Mouse (Mus musculus) limb, embryonic 15.5 days (tissue): ENCODE data around the gene Rrnad1. TPM values are rescaled to one million over a fixed set of nuclear protein-coding genes. Genes with fewer than 3 reads are reported as not detected.
"Not testable (repeated sequence)": the region's sequence is repeated elsewhere in the genome, so short reads cannot be mapped to it uniquely, and the experiment has no call there.

Experiments
- ATAC-seq: fragments of 200-750 bp; cut with Nextera tagmentation; 2 replicates; pipeline ENCODE4 v1.8.0; 2017; ENCODE audit warnings: low read depth, moderate TSS enrichment; ENCODE audit not compliant: insufficient number of reproducible peaks, low FRiP score, low TSS enrichment
- H3K27ac ChIP-seq: fragments of 300-500 bp; sonication (generic); 2 replicates; pipeline ENCODE4 v1.5.1; 2015; ENCODE audit warnings: moderate library complexity, mild to moderate bottlenecking, inconsistent platforms
- H3K27me3 ChIP-seq: fragments of 300-500 bp; sonication (generic); 2 replicates; pipeline ENCODE4 v1.6.1; 2015; ENCODE audit warnings: inconsistent platforms
- H3K36me3 ChIP-seq: fragments of 300-500 bp; sonication (generic); 2 replicates; pipeline ENCODE4 v1.6.1; 2015; ENCODE audit warnings: inconsistent platforms
- H3K4me1 ChIP-seq: fragments of 300-500 bp; sonication (generic); 2 replicates; pipeline ENCODE4 v1.6.1; 2015; ENCODE audit warnings: inconsistent platforms
- H3K4me2 ChIP-seq: fragments of 300-500 bp; sonication (generic); 2 replicates; pipeline ENCODE4 v1.6.1; 2015; ENCODE audit warnings: mild to moderate bottlenecking, inconsistent platforms
- H3K4me3 ChIP-seq: fragments of 300-500 bp; sonication (generic); 2 replicates; pipeline ENCODE4 v1.5.1; 2015; ENCODE audit warnings: mild to moderate bottlenecking, inconsistent platforms
- H3K9ac ChIP-seq: fragments of 300-500 bp; sonication (generic); 2 replicates; pipeline ENCODE4 v1.6.1; 2015; ENCODE audit warnings: inconsistent platforms
- H3K9me3 ChIP-seq: fragments of 300-500 bp; sonication (generic); 2 replicates; pipeline ENCODE4 v1.6.1; 2016; ENCODE audit warnings: inconsistent platforms
- WGBS: fragments of 180-500 bp; shearing (Covaris S2); methylation state at CpG from one replicate; pipeline ENCODE4 v1.1.7; 2015; 5-methylcytosine and 5-hydroxymethylcytosine counted together
- polyA plus RNA-seq: library from polyadenylated mRNA; unstranded; fragments of >200 nt; fragmentation: Nextera tagmentation; extraction: Ambion mirVana; gene quantifications from 2 replicates; pipeline ENCODE4 v1.2.1, GENCODE M21; 2015

Rrnad1 gene
- polyA plus RNA-seq, 1 experiment from 2014 or later, result 18.5 TPM

DNA sequence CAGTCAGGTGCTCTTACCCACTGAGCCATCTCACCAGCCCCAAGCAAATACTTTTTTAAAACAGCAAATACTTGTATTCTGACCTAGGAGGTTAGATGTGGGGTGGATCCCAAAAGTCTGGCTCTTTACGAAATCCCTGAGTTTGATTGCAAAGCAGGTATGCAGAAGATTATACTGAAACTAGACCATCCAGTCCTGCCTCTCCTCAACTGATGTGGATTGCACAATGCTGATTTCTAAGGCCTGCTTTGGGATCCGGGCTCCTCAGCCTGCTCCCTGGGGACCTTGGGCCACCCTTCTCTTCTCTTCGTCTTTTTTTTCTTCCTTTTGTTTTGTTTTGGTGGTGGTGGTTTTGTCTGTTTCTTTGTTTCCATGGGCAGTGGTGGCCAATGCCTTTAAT, 39.0 kb downstream of the Rrnad1 start:
- WGBS, result 73% methylated on average over 3 of the region's 3 CpGs
- no peaks in the 10 kb centered on the region for H3K9me3 ChIP-seq
- H3K4me2 ChIP-seq, result no peak overlapping the region
- no peak overlapping the region for H3K4me3 ChIP-seq
- H3K4me1 ChIP-seq, result 0 out of 2 replicates have a peak, but pooled peaks cover 1% of the 10 kb centered on the region
- ATAC-seq, result no peak
- H3K27ac ChIP-seq, result no peak overlapping the region
- H3K36me3 ChIP-seq, result no peaks in the 10 kb centered on the region
- no peak overlapping the region for H3K9ac ChIP-seq
- no peaks in the 10 kb centered on the region for H3K27me3 ChIP-seq

DNA sequence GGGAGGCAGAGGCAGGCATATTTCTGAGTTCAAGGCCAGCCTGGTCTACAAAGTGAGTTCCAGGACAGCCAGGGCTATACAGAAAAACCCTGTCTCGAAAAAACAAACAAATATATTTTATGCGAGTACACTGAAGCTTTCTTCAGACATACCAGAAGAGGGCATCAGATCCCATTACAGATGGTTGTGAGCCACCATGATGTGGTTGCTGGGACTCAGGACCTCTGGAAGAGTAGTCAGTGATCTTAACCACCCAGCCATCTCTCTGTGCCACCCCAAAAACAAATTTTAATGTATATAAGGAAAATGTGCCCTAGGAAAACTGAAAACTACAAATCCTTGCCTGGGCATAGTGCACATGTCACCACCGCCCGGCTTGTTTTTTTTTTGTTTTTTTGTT, 43.1 kb downstream of the Rrnad1 start:
- H3K36me3 ChIP-seq, H3K9me3 ChIP-seq, H3K27me3 ChIP-seq, ATAC-seq, H3K9ac ChIP-seq, H3K4me3 ChIP-seq, H3K27ac ChIP-seq, H3K4me2 ChIP-seq: not testable (repeated sequence)
- 82% methylated on average over 4 of the region's 4 CpGs for WGBS
- peaks cover 20% of the 10 kb centered on the region for H3K4me1 ChIP-seq

DNA sequence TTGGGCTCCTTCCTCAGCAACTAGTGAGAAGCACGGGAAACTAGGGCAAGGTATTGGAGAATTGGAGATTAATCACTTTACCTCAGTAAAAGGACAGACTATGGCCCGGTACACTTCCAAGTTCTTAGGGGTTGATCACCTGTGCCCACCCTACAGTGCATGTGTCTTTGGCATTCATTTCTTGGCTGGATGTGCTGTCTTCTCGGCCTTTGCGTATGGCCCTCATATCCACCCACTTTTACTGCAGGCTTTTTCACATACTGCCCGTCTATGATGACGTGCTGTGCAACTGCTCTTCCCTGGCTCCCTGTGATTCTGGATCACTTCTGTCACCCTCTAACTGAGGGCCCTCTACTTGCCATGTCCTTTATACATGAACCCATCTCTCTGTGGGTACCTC, 44.1 kb downstream of the Rrnad1 start:
- no peak for ATAC-seq
- Histone ChIP-seq H3K4me3 (peak overlapping the region; percentile 99), H3K4me1 (peaks cover 20% of the 10 kb centered on the region), H3K36me3 (no peaks in the 10 kb centered on the region), H3K9ac (no peak overlapping the region), H3K9me3 (no peaks in the 10 kb centered on the region), H3K27ac (no peak overlapping the region), H3K4me2 (0 out of 2 replicates have a peak overlapping the region, but pooled peaks have one; percentile 48), H3K27me3 (no peaks in the 10 kb centered on the region)
- WGBS, result 79% methylated on average over 6 of the region's 6 CpGs

DNA sequence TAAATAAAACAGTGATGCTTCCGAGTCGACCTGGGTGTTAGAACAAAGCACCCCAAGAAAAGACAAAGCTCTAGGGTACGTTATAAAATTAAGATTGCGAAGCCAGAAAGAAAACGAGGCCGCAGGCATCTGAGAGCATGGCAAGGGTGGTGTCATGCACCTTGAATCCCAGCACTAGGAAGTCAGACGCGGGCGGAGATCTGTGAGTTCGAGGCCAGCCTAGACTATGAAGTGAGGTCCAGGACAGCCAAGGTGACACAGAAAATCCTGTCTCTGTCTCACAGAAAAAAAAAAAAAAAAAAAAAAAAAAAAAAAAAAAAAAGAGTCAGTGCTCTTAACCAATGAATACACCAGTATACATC, 44.5 kb downstream of the Rrnad1 start:
- no peak for ATAC-seq
- 11% methylated on average over 10 of the region's 10 CpGs for WGBS
- Histone ChIP-seq H3K4me3 (peak overlapping the region; percentile 99), H3K4me2 (peak overlapping the region; percentile 48), H3K36me3 (no peaks in the 10 kb centered on the region), H3K4me1 (peaks cover 20% of the 10 kb centered on the region), H3K27me3 (no peaks in the 10 kb centered on the region), H3K9ac (peak overlapping the region; percentile 96; the same call in 1 of the 2 replicates), H3K27ac (peak overlapping the region; percentile 51; the same call in 1 of the 2 replicates), H3K9me3 (no peaks in the 10 kb centered on the region)

DNA sequence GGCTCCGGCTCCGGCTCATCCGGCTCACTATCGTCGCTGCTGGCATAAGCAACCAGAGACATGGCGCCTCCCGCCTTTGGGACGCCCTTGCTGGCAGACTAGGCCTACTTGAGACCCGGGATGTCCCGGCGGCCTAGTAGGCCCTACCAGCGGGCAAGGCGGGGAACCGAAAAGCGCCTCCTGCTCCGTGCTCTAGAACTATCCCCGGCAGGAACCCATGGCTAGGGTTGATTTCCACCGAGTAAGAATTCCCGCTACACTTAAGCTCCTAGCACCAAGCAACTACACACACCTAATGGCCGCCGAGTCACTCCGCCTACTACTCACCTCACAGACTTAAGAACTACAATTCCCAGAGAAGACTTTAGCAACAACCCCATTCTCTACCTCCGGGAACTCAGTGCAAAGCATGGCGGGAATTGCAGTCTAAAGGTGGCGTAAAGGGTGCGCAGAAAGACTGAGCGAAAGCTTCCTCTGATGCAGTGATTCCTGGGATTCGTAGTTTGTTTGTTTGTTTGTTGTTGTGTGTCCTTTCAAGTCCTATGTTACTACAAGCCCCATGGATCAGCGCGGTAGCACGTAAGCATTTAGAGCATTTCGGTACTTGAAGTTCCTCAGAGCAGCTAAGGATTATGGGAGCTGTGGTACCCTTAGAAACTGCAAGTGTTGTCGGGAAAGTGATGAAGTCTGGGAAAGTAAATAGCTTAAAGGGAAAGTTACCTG, 45.1 kb downstream of the Rrnad1 start, which contains the start of gene Prcc:
Gene Prcc (minus strand): TSS at position 328 of the 723 bp plus-strand sequence.
- Histone ChIP-seq H3K36me3 (peaks cover 4% of the 10 kb centered on the region), H3K27me3 (no peaks in the 10 kb centered on the region), H3K9me3 (no peaks in the 10 kb centered on the region), H3K4me2 (peak within 1 kb of the TSS; percentile 69), H3K9ac (peak within 1 kb of the TSS; percentile 96), H3K27ac (peak within 1 kb of the TSS; percentile 92), H3K4me1 (peaks cover 20% of the 10 kb centered on the region), H3K4me3 (peak within 1 kb of the TSS; percentile 99)
- under 1% methylated on average over 33 of the region's 33 CpGs for WGBS
- ATAC-seq, result peak; percentile 99

DNA sequence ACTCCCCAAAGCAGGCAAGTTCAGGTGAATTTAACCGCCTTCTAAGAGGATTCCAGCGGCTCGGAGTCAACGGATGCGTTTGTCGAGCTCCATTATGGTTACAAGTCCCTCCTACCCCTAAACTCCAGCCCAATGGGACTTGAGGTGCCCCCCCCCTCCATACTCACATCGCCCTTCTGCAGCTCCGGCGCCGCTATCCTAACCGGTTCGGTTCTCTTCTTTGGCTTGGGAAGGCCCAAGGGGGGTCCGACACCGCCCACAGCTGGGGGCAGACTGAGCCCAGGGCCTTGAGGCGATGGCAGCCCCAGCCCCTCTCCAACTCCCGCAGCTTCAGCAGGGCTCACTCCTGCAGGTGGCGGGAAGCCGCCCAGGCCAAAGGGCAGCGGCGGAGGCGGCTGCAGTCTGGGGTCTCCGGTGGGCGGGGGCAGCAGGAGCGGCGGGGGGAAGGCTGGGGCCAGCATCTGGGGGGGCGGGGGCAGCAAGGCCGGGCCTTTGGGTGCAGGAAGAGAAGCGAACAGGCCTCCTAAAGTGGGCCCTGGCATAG, 45.7 kb downstream of the Rrnad1 start:
- H3K27ac ChIP-seq, result peak overlapping the region; percentile 92
- H3K4me3 ChIP-seq, result peak overlapping the region; percentile 99
- H3K36me3 ChIP-seq, result peaks cover 10% of the 10 kb centered on the region
- peak overlapping the region; percentile 69 for H3K4me2 ChIP-seq
- under 1% methylated on average over 27 of the region's 28 CpGs for WGBS
- no peak for ATAC-seq
- H3K9me3 ChIP-seq, result no peaks in the 10 kb centered on the region
- H3K9ac ChIP-seq, result peak overlapping the region; percentile 96
- no peaks in the 10 kb centered on the region for H3K27me3 ChIP-seq
- H3K4me1 ChIP-seq, result peaks cover 20% of the 10 kb centered on the region

DNA sequence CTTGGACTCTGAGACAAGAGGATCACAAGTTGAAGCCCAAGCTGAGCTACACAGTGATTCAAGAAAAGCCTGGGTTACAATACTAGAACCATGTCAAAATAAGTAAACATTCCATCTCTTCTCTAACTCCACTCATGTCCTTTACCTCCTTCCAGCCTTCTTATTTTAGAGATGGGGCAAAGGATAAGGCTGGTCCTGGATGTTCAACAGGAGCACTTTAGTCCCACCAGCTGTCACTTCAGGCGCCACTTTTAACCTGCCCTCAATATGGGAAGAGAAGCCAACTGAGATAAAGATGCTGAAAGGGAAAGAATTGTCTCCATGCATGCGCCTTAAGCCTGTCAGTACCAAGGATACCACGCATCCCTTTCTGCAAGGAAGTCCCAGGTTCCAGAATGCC, 46.2 kb downstream of the Rrnad1 start:
- H3K4me2 ChIP-seq, result peak overlapping the region; percentile 69
- no peak for ATAC-seq
- no peaks in the 10 kb centered on the region for H3K9me3 ChIP-seq
- H3K27me3 ChIP-seq, result no peaks in the 10 kb centered on the region
- peaks cover 11% of the 10 kb centered on the region for H3K36me3 ChIP-seq
- H3K27ac ChIP-seq, result peak overlapping the region; percentile 92
- WGBS, result 0% methylated on average over 3 of the region's 3 CpGs
- H3K4me1 ChIP-seq, result peaks cover 20% of the 10 kb centered on the region
- peak overlapping the region; percentile 96 for H3K9ac ChIP-seq
- peak overlapping the region; percentile 99 for H3K4me3 ChIP-seq

DNA sequence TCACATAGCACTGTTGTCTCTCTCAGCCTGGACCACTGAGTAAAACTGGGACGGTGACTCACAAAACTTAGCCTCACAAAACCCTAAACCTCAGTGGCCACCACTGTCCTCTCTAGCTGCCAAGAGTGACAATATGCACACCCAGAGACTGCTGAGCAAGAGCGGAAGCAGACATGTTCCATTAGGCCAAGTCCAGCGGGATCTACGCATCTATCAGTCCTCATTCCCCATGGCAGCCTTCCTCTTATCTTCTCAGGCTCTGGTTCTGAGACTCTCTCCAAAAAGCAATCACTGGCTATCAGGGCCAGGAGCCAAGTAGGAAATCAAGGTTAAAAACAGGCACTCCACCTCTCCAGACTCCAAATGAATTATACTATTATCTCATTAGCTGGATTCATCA, 52.8 kb downstream of the Rrnad1 start:
- ATAC-seq, result no peak
- H3K27me3 ChIP-seq, result no peaks in the 10 kb centered on the region
- H3K4me1 ChIP-seq, result no peaks in the 10 kb centered on the region
- H3K9me3 ChIP-seq, result no peaks in the 10 kb centered on the region
- 93% methylated on average over 4 of the region's 4 CpGs for WGBS
- H3K9ac ChIP-seq, result no peak overlapping the region
- H3K4me3 ChIP-seq, result no peak overlapping the region
- peaks cover 28% of the 10 kb centered on the region for H3K36me3 ChIP-seq
- no peak overlapping the region for H3K27ac ChIP-seq
- no peak overlapping the region for H3K4me2 ChIP-seq

Other genes with a start within 250 kb of the Rrnad1 start
- gene Lrrc71, start 182.1 kb downstream of the Rrnad1 start, polyA plus RNA-seq, result 0.36 and 0.59 TPM in 2 replicates
- 0.48 and 0.76 TPM in 2 replicates for gene Ntrk1, start 135.6 kb downstream of the Rrnad1 start, polyA plus RNA-seq
- gene Insrr, start 133.8 kb downstream of the Rrnad1 start, polyA plus RNA-seq, result 0.19 and 0.36 TPM in 2 replicates
- 24.6 and 25.7 TPM in 2 replicates for gene Pear1, start 106.4 kb downstream of the Rrnad1 start, polyA plus RNA-seq
- gene Sh2d2a, start 84.0 kb downstream of the Rrnad1 start, polyA plus RNA-seq, result 0.05 TPM in 1 of 2 replicates, not detected in the other
- 13.1 and 15.0 TPM in 2 replicates for gene Prcc, start 45.1 kb downstream of the Rrnad1 start, polyA plus RNA-seq
- gene Hdgf, start 24.4 kb downstream of the Rrnad1 start, polyA plus RNA-seq, result 223 and 241 TPM in 2 replicates
- 62.9 and 64.3 TPM in 2 replicates for gene Mrpl24, start 11.2 kb downstream of the Rrnad1 start, polyA plus RNA-seq
- gene Isg20l2, start 403 bp downstream of the Rrnad1 start, polyA plus RNA-seq, result 48.5 and 56.0 TPM in 2 replicates
- 249 and 274 TPM in 2 replicates for gene Crabp2, start 17.9 kb upstream of the Rrnad1 start, polyA plus RNA-seq
- 26.6 and 37.2 TPM in 2 replicates for gene Nes, start 40.4 kb upstream of the Rrnad1 start, polyA plus RNA-seq
- 0.72 and 1.1 TPM in 2 replicates for gene Bcan, start 69.5 kb upstream of the Rrnad1 start, polyA plus RNA-seq
- gene Hapln2, start 96.9 kb upstream of the Rrnad1 start, polyA plus RNA-seq, result not detected in 2 replicates
- 29.4 and 32.6 TPM in 2 replicates for gene Gpatch4, start 112.4 kb upstream of the Rrnad1 start, polyA plus RNA-seq
- 184 and 193 TPM in 2 replicates for gene Naxe, start 127.8 kb upstream of the Rrnad1 start, polyA plus RNA-seq
- not detected in 2 replicates for gene Ttc24, start 147.6 kb upstream of the Rrnad1 start, polyA plus RNA-seq
- gene Iqgap3, start 151.3 kb upstream of the Rrnad1 start, polyA plus RNA-seq, result 17.6 and 17.8 TPM in 2 replicates
- gene Mef2d, start 211.7 kb upstream of the Rrnad1 start, polyA plus RNA-seq, result 23.3 and 29.8 TPM in 2 replicates